In the genomic region with DNA sequence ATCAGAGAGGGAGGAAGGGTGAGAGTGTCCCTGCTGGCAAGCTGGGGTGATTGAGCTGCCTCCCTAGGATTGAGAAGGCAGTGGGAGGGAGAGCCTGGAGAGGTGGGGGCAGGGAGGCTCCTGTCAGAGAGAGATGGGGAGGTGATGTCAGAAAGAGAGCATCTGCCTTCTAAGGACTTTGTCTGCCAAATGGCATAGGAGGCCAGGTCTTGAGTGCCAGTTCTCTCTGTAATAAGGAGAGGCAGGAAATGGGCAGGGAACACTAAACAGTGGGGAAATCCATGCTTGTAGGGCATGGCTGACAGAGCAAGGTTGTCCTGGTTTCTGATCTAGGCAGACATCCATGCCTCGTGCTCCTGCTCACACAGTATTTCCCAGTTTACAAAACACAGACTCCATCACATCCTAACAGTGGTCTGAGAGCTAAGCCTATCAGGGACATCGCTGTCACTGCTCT, we compare ENCODE assay signal across 8 mouse cellular contexts.
DNase-seq lines count a peak whose midpoint lies in the region; ATAC-seq and TF ChIP-seq lines count a peak whose summit lies in the region.

No protein-coding gene starts in this region.

- 45% methylated on average over 2 of the region's 2 CpGs for WGBS in lung, embryonic 14.5 days
- 31% methylated on average over 2 of the region's 2 CpGs for WGBS in liver, embryonic 12.5 days (ENCODE audit: insufficient replicate concordance)
- WGBS in midbrain, embryonic 16.5 days: 75% methylated on average over 2 of the region's 2 CpGs

- no peak overlapping the region for H3K9ac ChIP-seq in lung, embryonic 14.5 days
- no peak overlapping the region for H3K9ac ChIP-seq in liver, embryonic 12.5 days
- no peak overlapping the region for H3K9ac ChIP-seq in midbrain, embryonic 16.5 days (ENCODE audit: low read depth, low read length)

- H3K4me1 ChIP-seq in lung, embryonic 14.5 days (ENCODE audit: insufficient read depth): 0 out of 2 replicates have a peak, but pooled peaks cover 2% of the 10 kb centered on the region
- H3K4me1 ChIP-seq in liver, embryonic 12.5 days: no peaks in the 10 kb centered on the region
- H3K4me1 ChIP-seq in midbrain, embryonic 16.5 days (ENCODE audit: control insufficient read depth, insufficient read depth, low read length): no peaks in the 10 kb centered on the region

- no peak overlapping the region for H3K4me2 ChIP-seq in lung, embryonic 14.5 days
- no peak overlapping the region for H3K4me2 ChIP-seq in liver, embryonic 12.5 days
- no peak overlapping the region for H3K4me2 ChIP-seq in midbrain, embryonic 16.5 days (ENCODE audit: low read length)

- ATAC-seq in lung, embryonic 14.5 days (ENCODE audit: insufficient read depth): peak; percentile 67; the same call in 1 of the 2 replicates
- no peak for ATAC-seq in liver, embryonic 12.5 days
- ATAC-seq in midbrain, embryonic 16.5 days: no peak

- intact Hi-C loops in gastrocnemius, adult 2 months (cut with DNase I): no loop called here

- H3K27me3 ChIP-seq in lung, embryonic 14.5 days (ENCODE audit: insufficient read depth, low read length): no peaks in the 10 kb centered on the region
- no peaks in the 10 kb centered on the region for H3K27me3 ChIP-seq in liver, embryonic 12.5 days (replicated peaks)
- H3K27me3 ChIP-seq in midbrain, embryonic 16.5 days (ENCODE audit: control insufficient read depth, insufficient read depth, low read depth, low read length): no peaks in the 10 kb centered on the region

- H3K36me3 ChIP-seq in lung, embryonic 14.5 days (ENCODE audit: insufficient read depth): no peaks in the 10 kb centered on the region
- H3K36me3 ChIP-seq in liver, embryonic 12.5 days: no peaks in the 10 kb centered on the region
- no peaks in the 10 kb centered on the region for H3K36me3 ChIP-seq in midbrain, embryonic 16.5 days (ENCODE audit: control insufficient read depth, insufficient read depth, low read length)

- TF ChIP-seq CTCF in gastrocnemius, adult 2 months (IDR thresholded peaks at IDR 0.05): peak; percentile 35; the same call in 1 of the 2 replicates
- TF ChIP-seq CTCF in lung, embryonic 14.5 days (IDR thresholded peaks at IDR 0.05; ENCODE audit: low read depth): no peak

- H3K9me3 ChIP-seq in lung, embryonic 14.5 days (ENCODE audit: low read depth, low read length): no peaks in the 10 kb centered on the region
- peaks cover 3% of the 10 kb centered on the region; the same call in 1 of the 2 replicates for H3K9me3 ChIP-seq in liver, embryonic 12.5 days (replicated peaks)
- no peaks in the 10 kb centered on the region; the same call in 1 of the 2 replicates for H3K9me3 ChIP-seq in midbrain, embryonic 16.5 days (replicated peaks; ENCODE audit: control insufficient read depth, low read length, poor library complexity, severe bottlenecking)

- no peak overlapping the region for H3K4me3 ChIP-seq in gastrocnemius, adult 2 months
- no peak overlapping the region for H3K4me3 ChIP-seq in lung, embryonic 14.5 days (ENCODE audit: low read depth, low read length)
- no peak overlapping the region for H3K4me3 ChIP-seq in liver, embryonic 12.5 days
- no peak overlapping the region for H3K4me3 ChIP-seq in midbrain, embryonic 16.5 days (ENCODE audit: low read depth, low read length)

- peak; percentile 24 to 26 for DNase-seq in kidney, postnatal 4 days
- no peak for DNase-seq in kidney, adult 8-10 months
- DNase-seq in cerebellum, adult 11-12 months: peak; percentile 95
- DNase-seq in gastrocnemius, adult 2 months: peak; percentile 81
- peak; percentile 50 for DNase-seq in lung, embryonic 14.5 days
- no peak for DNase-seq in natural killer cell, adult 2 months (ENCODE audit: low spot score in 2 of 2)

- H3K27ac ChIP-seq in gastrocnemius, adult 2 months: peak overlapping the region; percentile 53
- no peak overlapping the region for H3K27ac ChIP-seq in lung, embryonic 14.5 days (ENCODE audit: low read depth)
- no peak overlapping the region for H3K27ac ChIP-seq in liver, embryonic 12.5 days
- H3K27ac ChIP-seq in midbrain, embryonic 16.5 days (ENCODE audit: low read length): no peak overlapping the region

Comparison
In these comparisons a context has a peak if more than half of its experiments do, and no peak if none do; other contexts are left out.
1. DNase-seq: peak in kidney, postnatal 4 days (2 of 2), cerebellum, adult 11-12 months (single experiment), gastrocnemius, adult 2 months (single experiment) and lung, embryonic 14.5 days (single experiment); none in kidney, adult 8-10 months (0 of 2) and natural killer cell, adult 2 months (0 of 2).